Mouse (Mus musculus) kidney, postnatal 14 days (tissue): ENCODE data around the gene Vwa8.

Source experiments
- DNase-seq: peaks from one replicate; pipeline ENCODE4 v3.0.0; 2022; ENCODE audit warnings: mixed read lengths

Gene Vwa8

GRCm38 (mm10) chr14:79186976-79187375 is 338.1 kb downstream of the Vwa8 start:
- DNase-seq, result no peak

DNA sequence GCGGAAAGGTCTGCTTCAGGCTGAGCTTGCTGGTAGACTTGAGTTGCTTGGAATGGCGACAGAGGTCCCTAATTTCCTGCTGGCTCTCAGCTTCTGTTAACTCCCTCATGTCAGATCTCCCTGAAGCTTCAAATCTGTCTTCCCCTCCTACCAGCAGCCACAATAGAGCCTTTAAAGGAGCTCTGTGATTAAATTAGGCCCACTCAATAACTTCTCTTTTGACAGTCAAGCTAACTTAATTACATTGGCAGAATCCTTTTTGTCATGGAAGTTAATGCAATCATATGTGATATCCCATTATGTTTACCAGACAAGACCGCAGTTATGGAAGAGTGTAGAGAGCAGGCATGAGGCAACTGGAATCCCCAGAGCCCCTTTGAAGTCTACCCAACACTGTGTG is 347.9 kb downstream of the Vwa8 start:
- DNase-seq, result no peak

DNA sequence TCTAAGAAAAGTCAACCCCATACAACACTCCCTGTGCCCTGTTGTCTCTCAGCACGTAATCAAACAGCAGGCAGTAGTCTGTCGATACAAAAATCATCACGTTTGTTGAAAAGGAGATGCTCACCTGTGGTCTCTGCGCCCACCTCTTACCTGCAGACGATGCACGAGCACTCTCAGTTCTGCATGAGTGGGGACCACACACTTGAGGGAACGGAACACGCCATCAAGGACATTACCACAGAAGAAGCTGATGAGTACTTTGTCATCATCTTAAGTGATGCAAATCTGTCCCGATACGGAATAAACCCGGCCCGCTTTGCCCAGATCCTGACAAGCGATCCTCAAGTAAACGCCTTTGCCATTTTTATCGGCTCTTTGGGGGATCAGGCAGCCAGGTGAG is 349.2 kb downstream of the Vwa8 start:
- DNase-seq, result no peak

- no peak for DNase-seq
Measured at GRCm38 (mm10) chr14:79200133-79200891, 351.5 kb downstream of the Vwa8 start.

DNA sequence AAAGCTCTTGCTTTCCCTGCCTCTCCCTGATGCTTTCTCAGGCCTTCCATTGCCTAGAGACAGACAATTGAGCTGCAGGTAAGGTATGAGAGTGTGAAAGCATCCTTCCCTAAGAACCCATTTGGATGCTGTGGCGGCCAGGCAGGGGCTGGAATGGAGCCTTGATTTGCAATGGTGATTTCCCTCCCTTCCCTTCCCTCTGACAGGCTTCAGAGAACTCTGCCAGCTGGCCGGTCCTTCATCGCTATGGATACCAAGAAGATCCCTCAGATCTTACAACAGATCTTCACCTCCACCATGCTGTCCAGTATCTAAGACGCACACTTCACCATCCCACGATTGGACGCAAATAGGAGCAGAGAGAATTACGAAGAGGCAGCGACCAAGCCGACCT is 352.0 kb downstream of the Vwa8 start:
- DNase-seq, result no peak

GRCm38 (mm10) chr14:79202722-79203362 is 354.0 kb downstream of the Vwa8 start:
- no peak for DNase-seq

- no peak for DNase-seq
Measured at GRCm38 (mm10) chr14:79203496-79204158, 354.8 kb downstream of the Vwa8 start.

DNA sequence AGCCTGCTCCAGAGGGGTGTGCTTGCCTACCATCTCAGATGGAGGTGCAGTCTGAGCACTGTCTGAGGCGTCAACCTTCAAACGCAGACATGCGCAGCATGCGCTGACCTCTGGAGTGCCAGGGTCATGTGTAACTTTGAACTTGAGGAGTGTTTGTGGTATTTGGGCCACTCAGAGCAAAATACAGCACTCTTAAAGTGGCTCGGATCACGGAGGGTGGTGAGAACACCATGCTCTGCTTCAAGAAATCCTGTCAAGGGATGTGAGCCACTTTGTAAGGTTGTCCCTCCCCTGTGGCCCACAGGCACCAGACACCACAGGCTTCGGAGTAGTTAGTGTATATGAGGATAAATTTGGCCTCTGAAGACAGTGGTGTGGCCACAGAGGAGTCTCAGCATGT is 356.0 kb downstream of the Vwa8 start:
- DNase-seq, result no peak

GRCm38 (mm10) chr14:79206210-79206609 is 357.4 kb downstream of the Vwa8 start:
- peak; percentile 82 for DNase-seq

DNA sequence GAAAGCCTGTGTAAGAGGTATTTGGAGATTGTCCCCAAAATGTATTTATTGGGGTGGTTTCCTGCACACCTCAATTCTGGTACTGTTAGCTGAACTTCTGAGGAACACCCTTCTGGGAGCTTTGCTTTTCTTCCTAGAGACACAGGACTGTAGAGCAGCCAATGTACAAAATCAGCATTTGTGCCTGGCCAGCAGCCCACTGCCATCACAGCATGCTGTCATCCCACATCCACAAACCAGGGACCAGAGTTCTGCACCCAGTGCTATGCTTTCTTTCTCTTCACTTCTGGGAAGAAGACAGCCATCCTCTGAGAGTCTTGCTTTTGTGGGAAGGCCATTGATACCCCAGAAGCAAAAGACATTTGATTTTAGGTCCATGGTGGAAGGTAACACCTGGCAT is 359.6 kb downstream of the Vwa8 start:
- no peak for DNase-seq

DNA sequence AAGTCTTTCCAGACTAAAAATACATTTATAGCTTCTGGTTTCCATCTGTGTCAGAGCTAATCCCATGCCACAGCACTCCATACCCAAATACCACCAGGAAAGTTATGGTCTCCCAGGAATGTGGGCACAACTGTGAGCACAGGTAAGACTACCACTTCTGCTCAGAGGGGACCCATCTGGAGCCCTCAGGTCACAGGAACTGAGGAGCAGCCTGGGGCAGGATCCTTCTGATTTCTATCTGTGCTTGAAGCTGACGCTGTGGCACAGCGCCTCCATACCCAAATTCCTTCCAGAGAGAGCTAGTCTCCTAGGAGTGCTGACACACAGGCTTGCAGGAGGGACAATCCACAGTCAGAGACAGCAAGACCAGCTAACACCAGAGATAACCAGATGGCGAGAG is 361.0 kb downstream of the Vwa8 start:
- no peak for DNase-seq

DNA sequence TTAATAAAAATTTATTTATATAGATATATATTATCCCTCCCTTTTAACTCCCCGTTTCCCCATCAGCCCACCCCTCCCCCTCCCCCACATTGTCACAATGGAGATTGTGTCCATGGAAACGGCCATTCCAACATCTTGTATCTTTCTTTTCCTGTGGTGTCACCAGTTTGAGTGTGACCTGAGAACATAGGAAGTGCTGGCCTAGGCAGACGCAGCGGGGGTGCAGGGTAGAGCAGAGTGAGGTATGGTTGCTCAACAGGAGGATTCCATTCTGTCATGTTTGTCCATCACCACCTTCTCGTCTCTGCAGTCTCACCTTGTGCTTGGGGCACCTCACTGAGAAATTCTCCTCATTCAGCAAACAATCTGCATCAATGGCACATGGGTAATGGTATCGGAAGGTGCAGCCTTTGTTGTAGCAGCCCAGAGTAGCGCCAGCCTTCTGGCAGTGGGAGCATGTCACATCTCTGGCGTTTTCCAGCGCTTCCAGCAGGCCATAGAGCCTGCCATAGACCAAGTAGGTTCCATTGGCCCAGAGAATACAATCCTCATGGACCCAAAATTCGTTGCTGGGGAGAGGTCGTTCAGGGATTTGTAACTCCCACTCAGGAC is 363.6 kb downstream of the Vwa8 start:
- no peak for DNase-seq

GRCm38 (mm10) chr14:79214129-79214528 is 365.3 kb downstream of the Vwa8 start:
- no peak for DNase-seq

- no peak for DNase-seq
Measured at GRCm38 (mm10) chr14:79214660-79215249, 365.9 kb downstream of the Vwa8 start.

- DNase-seq, result no peak
Measured at GRCm38 (mm10) chr14:79216366-79216765, 367.5 kb downstream of the Vwa8 start.

DNA sequence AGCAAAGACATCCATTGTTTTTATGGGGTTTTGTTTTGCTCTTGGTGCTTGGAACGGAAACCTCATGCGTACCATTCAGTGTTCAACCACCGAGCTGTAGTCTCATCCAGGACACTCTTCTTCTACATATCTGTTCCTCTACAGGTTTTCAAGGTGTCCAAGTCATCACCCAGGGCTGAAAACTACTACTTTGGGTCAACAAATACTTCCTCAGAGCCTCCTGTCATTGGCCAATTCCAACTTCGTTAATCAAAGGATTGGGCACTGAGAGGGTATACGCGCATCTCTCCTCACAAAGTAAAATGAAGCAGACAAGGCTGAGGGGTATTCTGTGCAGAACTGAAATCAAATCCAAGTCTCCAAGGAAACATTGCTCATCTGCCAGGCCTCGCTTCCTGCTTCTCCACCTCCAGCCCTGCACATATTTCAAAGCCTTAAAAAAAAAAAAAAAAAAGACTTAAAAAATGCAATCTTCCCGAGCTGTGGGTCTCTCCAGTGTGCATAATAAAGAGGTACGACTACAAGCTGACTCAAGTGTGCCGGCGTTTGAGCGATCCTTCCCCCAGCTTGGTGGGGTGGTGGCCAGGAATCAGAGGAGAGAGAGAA is 374.7 kb downstream of the Vwa8 start:
- DNase-seq, result no peak

DNA sequence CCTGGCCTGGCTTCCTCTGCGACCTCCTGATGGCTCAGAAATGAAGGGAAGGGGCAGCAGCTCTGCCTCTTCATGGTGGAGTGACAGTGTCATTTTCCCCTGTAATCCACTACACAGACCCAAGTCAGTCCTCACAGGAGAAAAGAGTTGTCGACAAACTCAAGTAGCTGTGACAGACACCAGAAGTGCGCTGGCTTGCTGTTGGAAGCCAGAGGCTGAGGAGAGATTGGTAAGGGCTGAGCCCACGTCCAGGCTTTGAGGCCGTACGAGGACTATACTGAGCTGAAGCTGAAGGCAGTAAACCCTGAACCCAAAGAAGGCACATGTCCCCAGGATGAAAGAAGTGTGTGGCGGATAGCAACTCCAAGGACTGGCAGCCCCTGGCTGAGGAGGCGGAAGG is 376.6 kb downstream of the Vwa8 start:
- DNase-seq, result no peak

GRCm38 (mm10) chr14:79226056-79226455 is 377.2 kb downstream of the Vwa8 start:
- DNase-seq, result no peak

DNA sequence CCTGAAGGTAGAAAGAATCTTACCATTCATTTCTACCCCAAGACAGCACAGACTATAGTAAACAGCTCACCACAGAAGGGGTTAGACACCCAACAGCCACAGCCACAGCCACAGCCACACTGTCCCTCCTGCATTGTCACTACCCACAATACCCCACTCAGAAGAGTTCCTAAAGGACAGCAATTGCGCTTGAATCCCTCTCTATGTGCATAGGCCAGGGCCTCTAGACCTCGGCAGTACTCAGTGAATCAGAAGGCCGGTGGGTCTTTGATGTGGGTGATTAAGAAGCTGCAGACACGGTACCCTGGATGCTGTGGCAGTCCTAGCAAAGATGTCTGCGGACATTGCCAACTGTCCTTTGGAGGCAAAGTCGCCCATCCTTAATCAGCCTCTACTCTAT is 377.9 kb downstream of the Vwa8 start:
- no peak for DNase-seq

DNA sequence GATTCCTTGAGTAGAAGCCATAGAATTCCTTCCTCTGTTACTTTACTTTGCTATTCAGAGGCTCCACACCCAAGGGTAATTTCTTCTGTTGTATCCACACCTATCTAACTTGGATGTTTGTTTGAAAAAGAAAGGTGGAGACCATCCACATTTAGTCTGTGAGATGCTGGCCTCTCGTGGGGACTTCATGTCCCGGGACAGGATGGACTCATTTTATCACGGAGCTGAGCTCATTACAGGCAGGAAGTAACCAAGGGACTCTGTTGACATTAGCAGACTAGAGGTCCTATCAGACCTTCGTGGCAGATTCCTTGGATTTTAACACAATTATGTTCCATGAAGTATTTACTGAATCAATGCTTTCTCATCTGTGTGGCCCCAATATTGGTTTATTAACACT is 379.1 kb downstream of the Vwa8 start:
- peak; percentile 13 for DNase-seq

GRCm38 (mm10) chr14:79231677-79232076 is 382.8 kb downstream of the Vwa8 start:
- DNase-seq, result no peak

GRCm38 (mm10) chr14:79233697-79234096 is 384.8 kb downstream of the Vwa8 start:
- no peak for DNase-seq

- DNase-seq, result no peak
Measured at GRCm38 (mm10) chr14:79234513-79234912, 385.7 kb downstream of the Vwa8 start.
